Mouse (Mus musculus): Measurements from ENCODE around the gene Msh3.

GRCm38 (mm10) chr13:92387367-92387766, 32.6 kb upstream of the Msh3 start:
- TF ChIP-seq CTCF (conservative IDR thresholded peaks at IDR 0.05; ENCODE audit: low read length): no peak
- TF ChIP-seq NANOG (IDR thresholded peaks at IDR 0.05; ENCODE audit: borderline replicate concordance, low read length): no peak
